Mouse (Mus musculus): ENCODE measurements at regions not wholly inside any gene's neighbourhood (a gene's known extent, or its start where the extent isn't known, plus 50 kb on each side); places are given as distances from the start of the nearest gene placed in this dataset.

- TF ChIP-seq ZC3H11A (IDR thresholded peaks at IDR 0.05; ENCODE audit: low read depth, low read length) = no peak
- no peak for TF ChIP-seq POLR2A (IDR thresholded peaks at IDR 0.05; ENCODE audit: control insufficient read depth in 1 of 2, insufficient read depth in 1 of 2, low read depth in 1 of 2, low read length in 2 of 2, poor library complexity in 1 of 2)
- no peak for TF ChIP-seq E2F4 (IDR thresholded peaks at IDR 0.05; ENCODE audit: borderline replicate concordance, low read depth, low read length)
- no peak for TF ChIP-seq EP300 (IDR thresholded peaks at IDR 0.05; ENCODE audit: low read depth in 1 of 2, low read length in 2 of 2)
- no peak for TF ChIP-seq CTCF (IDR thresholded peaks at IDR 0.05 in 2 of 3, conservative IDR thresholded peaks at IDR 0.05 in 1 of 3; ENCODE audit: control insufficient read depth in 1 of 3, insufficient read depth in 1 of 3, low read depth in 2 of 3, low read length in 3 of 3, poor library complexity in 1 of 3, severe bottlenecking in 1 of 3)
- no peak for TF ChIP-seq CHD2 (IDR thresholded peaks at IDR 0.05; ENCODE audit: low read length)
- no peak for TF ChIP-seq MAZ (IDR thresholded peaks at IDR 0.05; ENCODE audit: low read depth, low read length)
- no peak for TF ChIP-seq RAD21 (IDR thresholded peaks at IDR 0.05; ENCODE audit: low read depth, low read length)
- no peak for TF ChIP-seq HCFC1 (IDR thresholded peaks at IDR 0.05; ENCODE audit: low read depth, low read length)
- no peak for TF ChIP-seq CHD1 (IDR thresholded peaks at IDR 0.05; ENCODE audit: low read depth, low read length)
- TF ChIP-seq ELF1 (IDR thresholded peaks at IDR 0.05; ENCODE audit: low read depth, low read length) = no peak
- no peak for TF ChIP-seq MXI1 (IDR thresholded peaks at IDR 0.05; ENCODE audit: low read depth, low read length)
- no peak for TF ChIP-seq MAX (IDR thresholded peaks at IDR 0.05; ENCODE audit: low read length)
These were observed 1066.7 kb downstream of the Tecrl start for GRCm38 (mm10) chr5:82288069-82288845.
